Mouse (Mus musculus) gastrocnemius, postnatal 14 days (tissue): ENCODE measurements at regions not wholly inside any gene's neighbourhood (a gene's known extent, or its start where the extent isn't known, plus 50 kb on each side); places are given as distances from the start of the nearest gene placed in this dataset.

Experiments used
- DNase-seq: peaks from one replicate; pipeline ENCODE4 v3.0.0; 2021; ENCODE audit warnings: mixed read lengths
- intact Hi-C: fragments of 180-260 bp; cut with DNase I; formaldehyde crosslinking; loops from one replicate; pipeline ENCODE4 v1.15.1; 2025; ENCODE audit warnings: low total_unique reads

DNA sequence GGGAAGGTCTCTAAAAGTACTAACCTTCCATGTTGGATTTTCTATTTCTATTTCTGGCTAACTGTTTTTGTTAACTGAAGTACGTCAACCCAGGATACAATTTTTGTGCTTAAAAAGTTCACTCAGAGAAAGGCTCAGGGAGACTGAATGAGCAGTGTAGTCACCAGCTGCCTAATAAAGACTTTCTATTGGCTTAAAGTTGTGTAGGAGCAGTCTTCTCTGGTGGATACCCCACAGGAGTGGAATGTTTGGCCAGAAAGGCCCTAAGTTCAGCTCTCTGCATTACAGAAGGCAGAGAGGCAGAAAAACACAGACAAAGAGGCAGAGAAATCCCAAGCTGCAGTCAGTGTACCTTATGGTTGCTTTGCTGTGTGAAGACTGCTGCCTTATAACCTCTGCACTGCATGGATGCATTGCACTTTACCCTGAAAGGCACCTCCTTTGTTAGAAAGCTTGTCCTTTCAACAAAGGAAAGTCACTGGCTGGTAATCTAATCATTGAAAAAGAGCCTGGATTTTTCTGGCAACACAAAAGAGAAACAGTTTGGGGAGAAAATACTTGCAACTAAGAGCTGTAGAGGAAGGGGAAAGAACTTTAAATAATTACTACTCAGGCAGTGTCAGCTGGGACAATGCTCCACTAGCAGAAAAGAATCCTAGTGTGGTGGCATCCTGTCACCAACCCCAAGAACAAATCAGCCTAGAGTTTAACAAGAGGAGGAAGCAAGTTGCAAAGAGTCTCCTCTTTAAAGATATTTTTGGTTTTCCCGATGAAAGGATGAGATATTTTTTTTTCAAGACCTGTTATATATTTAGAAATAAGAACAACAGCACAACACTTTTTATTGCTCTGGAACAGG is 63.0 kb upstream of the Adamts5 start:
- DNase-seq: no peak
- intact Hi-C loops: no loop called here

DNA sequence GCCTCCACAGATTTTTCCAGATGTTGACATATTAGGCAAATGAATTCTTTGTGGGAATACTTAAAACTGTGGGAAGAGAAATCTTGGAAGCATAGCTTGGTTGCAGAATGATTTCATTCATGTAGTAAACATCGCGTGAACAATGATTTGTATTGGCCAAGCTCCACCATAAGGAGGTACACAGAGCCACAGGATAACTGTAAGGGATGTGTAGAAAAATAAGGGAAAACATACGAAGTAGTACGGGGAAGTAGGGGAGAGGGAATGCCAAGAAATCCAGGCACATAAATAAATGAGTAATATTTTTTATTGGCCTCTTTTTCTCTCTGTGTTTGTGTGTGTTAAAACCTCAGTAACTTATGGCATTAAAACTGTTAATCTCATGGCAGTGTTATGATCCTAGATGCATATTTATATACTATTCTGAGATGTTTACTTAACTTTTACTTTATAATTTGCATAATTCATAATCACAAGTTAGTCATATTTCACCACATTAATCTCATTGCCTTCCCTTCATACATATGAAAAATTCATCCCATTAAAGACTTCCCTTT is 54.5 kb upstream of the Adamts5 start:
- intact Hi-C loops: no loop called here
- DNase-seq: no peak

DNA sequence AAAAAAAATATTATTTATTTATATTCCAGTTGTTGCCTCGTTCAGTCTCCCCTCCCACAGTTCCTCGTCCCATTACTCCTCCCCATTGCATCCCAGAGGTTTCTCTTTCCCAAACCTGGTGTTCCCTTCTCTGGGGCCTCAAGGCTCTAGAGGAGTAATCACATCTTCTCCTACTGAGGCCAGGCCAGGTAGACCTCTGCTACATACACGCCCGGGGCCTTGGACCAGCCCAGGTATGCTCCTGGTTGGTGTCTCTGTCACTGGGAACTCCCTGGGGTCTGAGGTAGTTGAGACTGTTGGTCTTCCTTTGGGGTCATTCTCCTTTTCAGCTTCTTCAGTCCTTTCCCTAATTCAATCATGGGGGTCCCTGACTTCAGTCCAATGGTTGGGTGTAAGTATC is 50.0 kb upstream of the Adamts5 start:
- no peak for DNase-seq
- intact Hi-C loops: no loop called here
